Mouse (Mus musculus) adrenal gland, postnatal 36 days (tissue): Measurements from ENCODE around the gene Trappc2l. TPM values are rescaled to one million over a fixed set of nuclear protein-coding genes. Genes with fewer than 3 reads are reported as not detected.

Experiments used
- DNase-seq, 2 experiments: peaks; one replicate each; pipeline ENCODE4 v3.0.0; 2021; ENCODE audit warnings: mixed read lengths in 1 of 2
- microRNA-seq: library from miRNA; unstranded; fragments of <30 nt; microRNA quantifications from one replicate; pipeline ENCODE4 v1.2.0, GENCODE M21; 2021
- total RNA-seq, 2 experiments: library from RNA; stranded (reverse); gene quantifications; 2 replicates each; pipeline ENCODE4 v1.2.3; 2021

The Trappc2l gene
- total RNA-seq, 2 experiments from 2014 or later = 49.9 to 64.4 TPM

- peak; percentile 87 to 93 for DNase-seq
Observed at GRCm38 (mm10) chr8:122656056-122656999, 44.9 kb downstream of the Trappc2l start.

DNA sequence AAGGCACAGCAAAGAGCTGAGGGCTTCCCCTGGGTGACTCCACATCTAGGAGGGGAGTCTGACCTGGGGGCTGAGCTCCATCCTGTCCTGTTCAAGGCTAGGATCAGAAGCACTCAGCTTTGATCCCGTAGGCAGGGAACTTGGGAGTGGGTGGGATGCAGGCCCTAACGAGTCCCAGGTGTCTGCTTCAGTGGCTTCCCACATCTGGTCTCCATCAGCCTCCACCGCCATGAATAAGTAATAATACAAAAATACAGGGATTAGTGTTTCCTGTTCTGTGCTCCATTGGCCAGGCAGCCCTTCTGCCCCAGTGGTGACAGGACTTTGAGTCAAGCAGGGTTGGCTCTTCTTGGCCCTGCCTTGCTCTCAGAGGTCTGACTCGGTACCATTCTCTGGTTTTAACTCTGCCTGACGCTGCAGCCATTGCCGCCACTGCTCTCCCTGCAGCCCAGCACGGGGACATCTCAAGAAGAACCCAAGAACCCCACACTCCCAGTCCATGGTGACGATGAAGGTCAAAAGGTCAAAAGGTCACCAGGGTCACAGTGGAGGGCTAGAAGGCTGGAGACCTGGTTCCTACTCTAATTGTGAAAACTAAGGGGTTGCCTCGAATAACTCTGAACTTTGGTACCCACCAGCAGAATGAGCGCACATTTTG is 46.8 kb downstream of the Trappc2l start:
- no peak for DNase-seq

GRCm38 (mm10) chr8:122658807-122659160 is 47.3 kb downstream of the Trappc2l start:
- no peak for DNase-seq

- no peak for DNase-seq
Observed at GRCm38 (mm10) chr8:122660022-122660421, 48.6 kb downstream of the Trappc2l start.

DNA sequence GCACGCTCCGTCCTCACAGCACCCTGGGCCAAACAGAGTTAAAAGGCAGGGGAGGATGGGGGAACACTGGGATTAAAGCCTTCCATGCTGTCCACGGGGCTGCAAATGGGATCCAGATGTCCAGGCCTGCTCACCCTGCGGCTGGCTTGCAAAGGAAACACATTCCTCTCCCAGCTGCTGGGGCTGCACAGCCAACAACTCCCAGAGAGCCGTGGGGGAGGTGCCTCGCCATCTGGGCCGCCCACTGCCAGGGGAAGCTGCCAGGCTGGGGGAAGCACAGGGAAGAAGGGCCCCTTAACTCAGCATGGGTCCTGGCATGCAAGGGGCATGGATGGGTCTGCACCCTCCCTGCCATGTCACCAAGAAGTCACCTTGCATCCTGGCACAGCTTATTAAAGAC is 49.7 kb downstream of the Trappc2l start:
- peak; percentile 35 to 65 for DNase-seq

DNA sequence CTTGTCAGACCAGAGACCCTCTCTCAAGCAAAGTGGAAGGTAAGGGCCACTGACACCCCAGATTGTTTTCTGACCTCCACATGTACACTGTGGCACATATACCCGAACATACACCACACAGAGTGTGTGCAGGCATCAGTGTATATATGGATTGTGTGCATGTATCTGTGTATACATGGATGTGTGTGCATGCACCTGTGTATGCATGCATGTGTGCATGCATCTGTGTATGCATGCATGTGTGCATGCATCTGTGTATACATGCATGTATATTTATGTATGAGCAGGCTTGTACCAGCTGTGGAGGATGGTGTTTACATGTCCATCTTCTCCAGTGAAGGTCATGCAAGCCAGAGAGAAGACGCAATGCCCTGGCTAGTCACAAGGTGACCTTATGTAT is 50.5 kb downstream of the Trappc2l start:
- no peak for DNase-seq

GRCm38 (mm10) chr8:122663106-122663505 is 51.7 kb downstream of the Trappc2l start:
- no peak for DNase-seq

- DNase-seq = no peak
Observed at GRCm38 (mm10) chr8:122663670-122664069, 52.2 kb downstream of the Trappc2l start.

DNA sequence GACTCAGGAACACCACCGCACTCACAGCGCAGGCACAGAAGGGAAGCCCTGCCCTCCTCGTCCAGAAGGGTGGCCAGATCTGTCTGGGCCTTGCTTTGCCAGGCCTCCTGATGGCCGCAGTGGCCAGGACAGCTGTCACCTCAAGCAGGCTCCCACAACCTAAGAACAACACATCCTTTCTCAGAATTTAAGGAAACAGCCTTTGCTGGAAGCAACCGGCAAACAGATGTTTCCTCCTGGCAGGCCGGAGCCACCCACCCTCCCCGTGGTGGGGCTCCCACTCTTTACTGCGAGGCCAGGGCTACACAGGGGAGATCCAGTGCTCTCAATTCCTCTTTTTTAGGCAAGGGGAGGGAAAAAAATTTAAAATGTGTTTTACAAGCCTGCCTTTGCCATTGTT is 53.8 kb downstream of the Trappc2l start:
- DNase-seq = peak; percentile 48 to 74

GRCm38 (mm10) chr8:122665667-122666316 is 54.4 kb downstream of the Trappc2l start:
- DNase-seq = peak; percentile 83 to 90

Small RNAs within 50 kb of the gene (microRNA-seq; reads per million reads assigned to microRNA genes)
- not detected for gene Mir6396

Other genes with a start within 250 kb of the Trappc2l start
- 10 to 100 TPM; 40.1 to 42.7 TPM for gene Zc3h18, start 235.0 kb upstream of the Trappc2l start, total RNA-seq
- gene Il17c, start 189.6 kb upstream of the Trappc2l start, total RNA-seq = not detected
- gene Cyba, start 178.7 kb upstream of the Trappc2l start, total RNA-seq = 10 to 100 TPM; 25.6 to 36.8 TPM
- gene Mvd, start 168.2 kb upstream of the Trappc2l start, total RNA-seq = 10 to 100 TPM; 23.2 to 30.3 TPM
- gene Snai3, start 150.9 kb upstream of the Trappc2l start, total RNA-seq = not detected
- 10 to 100 TPM; 37.3 to 59.9 TPM for gene Rnf166, start 135.6 kb upstream of the Trappc2l start, total RNA-seq
- gene Ctu2, start 135.5 kb upstream of the Trappc2l start, total RNA-seq = 10 to 100 TPM; 20.0 to 29.1 TPM
- 10 to 100 TPM; 19.5 to 24.7 TPM for gene Piezo1, start 60.3 kb upstream of the Trappc2l start, total RNA-seq
- 1 to 10 TPM; 8.7 to 9.1 TPM for gene Cdt1, start 43.6 kb upstream of the Trappc2l start, total RNA-seq
- gene Aprt, start 34.7 kb upstream of the Trappc2l start, total RNA-seq = 10 to 100 TPM; 72.4 to 87.2 TPM
- gene Galns, start 177 bp upstream of the Trappc2l start, total RNA-seq = 1 to 10 TPM; 6.0 to 6.8 TPM
- not detected for gene Pabpn1l, start 11.1 kb downstream of the Trappc2l start, total RNA-seq
- gene Cbfa2t3, start 87.5 kb downstream of the Trappc2l start, total RNA-seq = 10 to 100 TPM in 1 of 2 experiments, 1 to 10 TPM in 1; 8.7 to 13.7 TPM
- gene Acsf3, start 163.8 kb downstream of the Trappc2l start, total RNA-seq = 10 to 100 TPM; 41.1 TPM
- under 1 TPM; 0.36 to 0.53 TPM for gene Cdh15, start 236.3 kb downstream of the Trappc2l start, total RNA-seq